Mouse (Mus musculus) Muller cell, postnatal 12 days (primary cell): ENCODE results near the gene Vwa3a.

ENCODE experiments used
- DNase-seq: peaks from one replicate; pipeline ENCODE4 v3.0.0-alpha.2; 2015; ENCODE audit errors: inconsistent ontology term

Vwa3a gene

GRCm38 (mm10) chr7:120746821-120747220 is 7.7 kb downstream of the Vwa3a start:
- no peak for DNase-seq

- DNase-seq = no peak
Measured at GRCm38 (mm10) chr7:120748478-120748877, 9.4 kb downstream of the Vwa3a start.

DNA sequence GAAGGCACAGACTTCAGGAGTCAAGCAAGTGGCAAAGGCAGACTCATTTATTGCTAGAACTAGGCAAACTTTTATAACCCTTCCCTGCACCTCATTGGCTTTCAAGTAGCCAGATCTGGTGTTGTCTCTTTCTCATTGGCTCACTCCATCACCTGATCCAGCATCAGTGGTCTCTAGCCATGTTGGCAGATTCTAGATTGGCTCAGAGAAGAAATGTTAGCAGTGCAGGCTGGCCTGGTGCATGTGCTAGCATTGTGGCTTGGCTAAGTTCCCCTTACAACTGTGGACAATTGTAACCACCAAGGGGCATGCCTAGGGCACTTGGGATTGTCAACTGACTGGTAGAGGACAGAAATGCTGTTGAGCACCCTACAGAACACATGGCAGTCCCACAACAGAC is 12.2 kb downstream of the Vwa3a start:
- peak; percentile 50 for DNase-seq

DNA sequence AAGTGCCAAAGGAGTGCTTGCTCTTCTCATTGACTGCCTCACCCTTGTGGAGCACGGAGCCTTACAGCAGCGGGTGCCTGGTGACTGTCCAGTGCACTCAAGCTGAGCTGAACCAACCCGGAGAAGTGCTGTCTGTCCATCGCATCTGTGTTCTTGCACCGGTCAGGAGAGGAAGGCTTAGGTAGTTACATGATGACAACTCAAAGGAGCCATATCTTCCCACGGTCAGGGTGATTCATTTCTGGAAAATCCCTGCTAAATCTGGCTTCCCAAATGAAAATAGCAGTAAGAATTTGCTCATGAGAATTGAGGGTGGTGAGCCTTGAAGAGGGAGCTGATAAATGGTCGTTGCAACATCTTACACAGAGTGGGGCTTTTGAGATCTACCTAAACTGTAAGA is 12.8 kb downstream of the Vwa3a start:
- peak; percentile 23 for DNase-seq

GRCm38 (mm10) chr7:120754671-120755070 is 15.6 kb downstream of the Vwa3a start:
- DNase-seq = peak; percentile 81

DNA sequence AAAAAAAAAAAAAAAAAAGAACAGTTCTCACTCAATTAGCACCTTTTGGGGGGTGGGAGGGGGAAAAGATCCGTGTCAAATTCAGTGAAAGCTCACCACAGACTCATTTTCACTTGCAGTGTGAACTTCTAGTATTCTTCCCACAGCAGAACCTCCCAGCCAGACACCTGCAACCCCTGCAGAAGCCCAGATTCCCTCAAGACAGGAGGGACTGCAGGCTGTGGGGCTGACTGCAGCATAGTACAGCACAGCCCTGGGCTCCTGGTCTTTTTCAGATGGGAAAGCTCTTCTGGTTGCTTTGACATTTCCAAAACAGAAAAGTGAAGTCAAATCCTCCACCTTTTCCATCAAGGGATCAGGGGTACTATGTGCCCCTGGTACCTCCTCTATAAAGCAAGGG is 28.3 kb downstream of the Vwa3a start:
- DNase-seq = no peak

DNA sequence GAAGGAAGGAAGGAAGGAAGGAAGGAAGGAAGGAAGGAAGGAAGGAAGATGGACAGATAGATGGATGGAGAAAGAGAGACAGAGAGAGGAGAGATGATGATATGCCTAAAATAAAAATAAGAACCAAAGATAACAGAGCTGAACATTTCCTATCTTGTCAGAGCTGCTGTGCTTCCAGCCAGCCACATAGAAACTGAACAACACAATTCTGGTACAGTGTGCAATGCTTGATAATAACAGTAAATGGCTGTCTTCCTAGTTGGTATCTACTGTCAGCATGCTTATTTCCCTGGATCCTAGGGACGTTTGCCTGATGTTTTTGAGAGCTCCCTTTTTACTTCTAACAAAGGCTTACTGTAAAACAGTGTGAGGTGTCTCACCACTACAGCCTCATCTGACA is 32.3 kb downstream of the Vwa3a start:
- DNase-seq = no peak

DNA sequence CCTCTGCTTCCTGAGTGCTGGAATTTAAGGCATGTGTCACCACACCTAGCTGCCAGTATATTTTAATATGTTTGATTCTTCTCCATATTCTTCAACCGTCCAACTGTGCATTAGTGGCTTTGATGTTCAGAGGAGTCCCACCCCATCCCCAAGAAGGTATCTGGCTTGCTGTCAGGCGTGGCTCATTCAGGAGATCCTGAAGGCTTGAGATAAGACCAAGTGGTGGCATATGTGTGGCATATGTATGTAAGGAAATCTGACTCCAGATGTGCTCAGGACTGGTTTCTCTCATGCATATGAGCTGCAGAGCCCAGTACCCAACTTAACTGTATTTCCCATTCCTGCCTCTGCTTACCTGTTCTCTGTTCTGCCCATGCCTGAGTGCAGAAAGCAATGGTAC is 38.9 kb downstream of the Vwa3a start:
- DNase-seq = no peak

DNA sequence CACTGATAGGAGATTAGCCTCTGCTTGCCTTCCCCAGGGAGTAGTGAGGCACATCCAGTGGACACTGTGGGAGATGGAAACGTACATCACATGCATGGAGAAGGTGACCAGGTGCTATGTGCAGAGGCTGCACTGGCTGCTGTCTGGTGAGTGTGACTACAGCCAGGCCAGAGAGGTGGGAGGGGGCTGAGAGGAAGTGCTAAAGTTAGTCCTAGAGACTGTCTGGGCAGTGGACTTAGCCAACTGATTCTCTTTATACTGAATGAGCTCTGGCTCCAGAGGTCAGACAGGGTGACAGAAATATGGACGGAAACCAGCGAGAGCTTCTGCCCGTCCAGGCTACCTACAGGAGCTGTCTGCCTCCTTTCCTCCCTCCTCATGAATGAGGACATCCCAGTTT is 56.4 kb downstream of the Vwa3a start:
- DNase-seq = no peak

DNA sequence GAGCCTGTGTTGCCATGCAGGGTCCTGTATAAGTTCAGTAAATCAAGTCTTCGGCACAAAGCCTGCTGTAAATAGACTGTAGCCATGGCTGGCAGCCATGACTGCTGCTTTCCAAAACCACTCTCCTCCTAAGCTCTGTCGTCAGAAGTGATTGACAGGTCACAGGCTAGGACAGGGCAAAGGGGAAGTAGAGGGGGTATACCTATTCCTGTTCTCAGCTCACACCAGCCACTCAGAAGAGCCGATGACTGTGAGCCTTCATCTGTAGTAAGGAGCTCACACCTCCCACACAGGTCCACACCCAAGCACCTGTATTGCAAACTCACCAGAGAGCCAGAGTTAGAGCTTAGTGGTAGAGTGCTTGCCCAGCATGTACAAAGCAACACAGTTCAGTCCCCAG is 57.3 kb downstream of the Vwa3a start:
- DNase-seq = no peak

- no peak for DNase-seq
Measured at GRCm38 (mm10) chr7:120803268-120803667, 64.2 kb downstream of the Vwa3a start.

DNA sequence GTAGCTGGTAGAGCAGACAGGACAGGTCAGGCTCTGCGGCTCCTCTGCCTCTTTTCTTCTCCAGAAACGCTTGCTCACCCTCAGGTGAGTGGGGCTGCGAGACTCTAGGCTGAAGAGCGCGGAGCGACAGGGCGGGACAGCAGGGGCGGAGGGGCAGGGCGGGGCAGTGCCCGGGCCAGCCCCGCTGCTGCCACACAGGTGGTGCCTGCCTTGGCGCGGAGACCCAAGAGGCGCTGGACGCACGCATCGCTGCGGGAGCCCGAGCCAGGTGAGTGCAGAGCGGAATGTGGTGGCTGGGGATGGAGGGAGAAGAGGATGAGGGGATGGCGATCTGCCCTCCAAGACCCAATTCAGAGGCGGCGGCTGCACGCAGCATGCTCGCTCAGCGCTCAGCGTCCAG is 70.6 kb downstream of the Vwa3a start:
- DNase-seq = no peak

DNA sequence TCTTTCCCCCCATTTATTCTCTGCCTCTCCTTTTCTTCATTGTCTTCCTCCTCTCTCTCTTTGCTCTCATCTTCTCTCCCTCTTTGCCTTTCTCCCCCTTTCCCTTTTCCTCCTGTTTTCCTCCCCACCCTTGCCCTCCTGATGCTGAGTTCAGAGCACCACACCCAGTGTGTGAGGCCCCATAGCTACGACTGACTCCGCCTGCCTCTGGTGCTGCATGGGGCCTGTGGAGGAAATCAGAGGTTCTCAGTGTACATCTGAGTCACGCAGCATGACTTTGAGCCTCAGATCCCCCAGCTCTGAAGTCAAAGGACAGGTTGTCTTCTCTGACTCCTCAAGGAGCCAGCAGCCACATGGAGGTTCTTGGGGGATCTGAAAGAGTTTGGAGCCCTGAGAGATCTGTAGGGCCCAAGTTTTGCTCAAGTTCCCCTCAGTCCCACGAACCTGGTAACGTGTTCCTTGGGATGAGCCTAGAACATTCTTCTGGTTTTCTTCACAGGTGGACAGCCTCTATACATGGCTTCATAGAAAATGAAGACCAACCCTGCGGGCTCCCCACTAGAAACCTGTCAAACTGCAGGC is 72.8 kb downstream of the Vwa3a start, which contains the start of gene Gm5737:
Gene Gm5737 (plus strand): TSS at position 532 of the 582 bp plus-strand sequence.
- no peak for DNase-seq

- no peak for DNase-seq
Measured at GRCm38 (mm10) chr7:120817552-120817951, 78.4 kb downstream of the Vwa3a start.

- DNase-seq = no peak
Measured at GRCm38 (mm10) chr7:120819386-120819785, 80.3 kb downstream of the Vwa3a start.

GRCm38 (mm10) chr7:120823248-120823647 is 84.1 kb downstream of the Vwa3a start:
- peak; percentile 34 for DNase-seq

DNA sequence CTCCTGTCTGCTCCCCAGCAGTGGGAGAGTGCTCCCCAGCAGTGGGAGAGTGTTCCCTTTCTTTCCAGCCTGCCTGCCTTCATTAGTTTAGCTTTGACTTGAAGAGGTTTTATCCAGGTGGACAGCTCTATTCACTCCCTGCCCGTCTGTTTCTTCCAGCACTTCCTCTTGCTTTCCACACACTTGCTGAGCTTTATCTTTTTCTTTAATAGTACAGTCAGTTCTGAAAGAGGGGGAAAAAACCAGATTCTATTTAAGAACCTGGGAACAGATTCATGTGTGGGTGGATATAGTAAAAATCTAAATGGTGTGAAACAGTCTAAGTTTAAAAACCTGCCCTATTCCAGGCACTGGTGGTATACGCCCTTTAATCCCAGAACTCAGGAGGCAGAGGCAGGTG is 86.0 kb downstream of the Vwa3a start:
- DNase-seq = no peak

GRCm38 (mm10) chr7:120826408-120826807 is 87.3 kb downstream of the Vwa3a start:
- peak; percentile 51 for DNase-seq

GRCm38 (mm10) chr7:120830431-120831381 is 91.6 kb downstream of the Vwa3a start:
- peak; percentile 50 for DNase-seq

DNA sequence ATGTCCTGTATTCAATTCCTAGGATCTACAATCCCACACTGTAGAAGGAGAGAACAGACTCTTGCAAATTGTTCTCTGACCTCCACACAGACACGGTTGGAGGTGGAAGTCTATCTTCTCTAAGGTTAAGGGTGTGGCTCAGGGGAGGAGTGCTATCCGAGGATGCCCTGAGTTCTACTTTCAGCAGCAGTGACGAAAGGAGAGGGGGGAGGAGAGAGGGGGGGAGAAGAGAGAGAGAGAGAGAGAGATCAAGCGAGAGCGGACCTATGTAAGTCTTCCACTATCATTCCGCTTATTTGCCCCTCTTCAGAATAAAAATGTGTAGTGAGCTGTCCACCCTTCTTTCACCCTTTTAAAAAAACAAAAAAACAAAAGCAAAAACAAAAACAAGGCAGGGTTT is 95.3 kb downstream of the Vwa3a start:
- peak; percentile 19 for DNase-seq

GRCm38 (mm10) chr7:120834863-120835372 is 95.8 kb downstream of the Vwa3a start:
- peak; percentile 88 for DNase-seq

GRCm38 (mm10) chr7:120835449-120836359 is 96.6 kb downstream of the Vwa3a start:
- DNase-seq = peak; percentile 93
